Mouse (Mus musculus): ENCODE data around the gene Ms4a8a. TPM values are rescaled to one million over a fixed set of nuclear protein-coding genes. Genes with fewer than 3 reads are reported as not detected.
A peak's percentile ranks its signal among the peaks of the same experiment; 100 is the strongest.
"Not testable (repeated sequence)": the region's sequence is repeated elsewhere in the genome, so short reads cannot be mapped to it uniquely, and the experiment has no call there.

Ms4a8a gene
- polyA plus RNA-seq (2015; fragmentation: Nextera tagmentation; extraction: Ambion mirVana): not detected in 2 replicates

GRCm38 (mm10) chr19:11080934-11081333 is at the start of gene Ms4a8a:
Gene Ms4a8a, minus strand, starts transcription at chr19:11081102.
- Histone ChIP-seq H3K9me3 (no peaks in the 10 kb centered on the region), H3K27ac (no peak within 1 kb of the TSS), H3K4me3 (no peak within 1 kb of the TSS), H3K27me3 (no peaks in the 10 kb centered on the region), H3K4me1 (no peaks in the 10 kb centered on the region), H3K4me2 (no peak within 1 kb of the TSS), H3K36me3 (no peaks in the 10 kb centered on the region), H3K9ac (no peak within 1 kb of the TSS)
- 81% methylated on average over 4 of the region's 4 CpGs for WGBS
- no peak for ATAC-seq (ENCODE audit: insufficient number of reproducible peaks, low FRiP score, low TSS enrichment, low read depth)

- 95% methylated on average over 1 of the region's 1 CpGs for WGBS
- Histone ChIP-seq H3K4me2 (no peak overlapping the region), H3K9ac (no peak overlapping the region), H3K27ac (no peak overlapping the region), H3K9me3 (no peaks in the 10 kb centered on the region), H3K36me3 (no peaks in the 10 kb centered on the region), H3K27me3 (0 out of 2 replicates have a peak, but pooled peaks cover 3% of the 10 kb centered on the region), H3K4me3 (no peak overlapping the region), H3K4me1 (no peaks in the 10 kb centered on the region)
- no peak for ATAC-seq (ENCODE audit: insufficient number of reproducible peaks, low FRiP score, low TSS enrichment, low read depth)
Measured at GRCm38 (mm10) chr19:11129702-11130101, 48.8 kb upstream of the Ms4a8a start.

- WGBS: 2% methylated on average over 18 of the region's 38 CpGs
- not testable (repeated sequence) for H3K27ac ChIP-seq, H3K9ac ChIP-seq, H3K27me3 ChIP-seq, H3K9me3 ChIP-seq, H3K36me3 ChIP-seq, H3K4me1 ChIP-seq
- H3K4me3 ChIP-seq: peak overlapping the region; percentile 41
- ATAC-seq (ENCODE audit: insufficient number of reproducible peaks, low FRiP score, low TSS enrichment, low read depth): peak; percentile 91
- H3K4me2 ChIP-seq: peak overlapping the region; percentile 44
Measured at GRCm38 (mm10) chr19:11121016-11121420, 40.1 kb upstream of the Ms4a8a start.

- Histone ChIP-seq H3K36me3 (no peaks in the 10 kb centered on the region), H3K9me3 (no peaks in the 10 kb centered on the region), H3K9ac (no peak overlapping the region), H3K4me3 (no peak overlapping the region), H3K27me3 (no peaks in the 10 kb centered on the region), H3K4me2 (no peak overlapping the region), H3K27ac (no peak overlapping the region), H3K4me1 (no peaks in the 10 kb centered on the region)
- 83% methylated on average over 2 of the region's 2 CpGs for WGBS
- ATAC-seq (ENCODE audit: insufficient number of reproducible peaks, low FRiP score, low TSS enrichment, low read depth): no peak
Measured at GRCm38 (mm10) chr19:11119338-11119737, 38.4 kb upstream of the Ms4a8a start.

GRCm38 (mm10) chr19:11107746-11108145 is 26.8 kb upstream of the Ms4a8a start:
- no peak overlapping the region for H3K9ac ChIP-seq
- H3K27me3 ChIP-seq: no peaks in the 10 kb centered on the region
- no peaks in the 10 kb centered on the region for H3K9me3 ChIP-seq
- H3K4me1 ChIP-seq: no peaks in the 10 kb centered on the region
- no peak overlapping the region for H3K4me3 ChIP-seq
- WGBS: 63% methylated on average over 3 of the region's 3 CpGs
- no peaks in the 10 kb centered on the region for H3K36me3 ChIP-seq
- ATAC-seq (ENCODE audit: insufficient number of reproducible peaks, low FRiP score, low TSS enrichment, low read depth): no peak
- H3K27ac ChIP-seq: no peak overlapping the region
- no peak overlapping the region for H3K4me2 ChIP-seq

GRCm38 (mm10) chr19:11101880-11102279 is 21.0 kb upstream of the Ms4a8a start:
- H3K4me3 ChIP-seq: no peak overlapping the region
- no peak for ATAC-seq (ENCODE audit: insufficient number of reproducible peaks, low FRiP score, low TSS enrichment, low read depth)
- H3K27me3 ChIP-seq: no peaks in the 10 kb centered on the region
- H3K4me2 ChIP-seq: no peak overlapping the region
- no peaks in the 10 kb centered on the region for H3K4me1 ChIP-seq
- H3K9ac ChIP-seq: no peak overlapping the region
- no peak overlapping the region for H3K27ac ChIP-seq
- H3K36me3 ChIP-seq: no peaks in the 10 kb centered on the region
- 76% methylated on average over 1 of the region's 1 CpGs for WGBS
- H3K9me3 ChIP-seq: no peaks in the 10 kb centered on the region

GRCm38 (mm10) chr19:11098401-11098800 is 17.5 kb upstream of the Ms4a8a start:
- no peaks in the 10 kb centered on the region for H3K9me3 ChIP-seq
- no peak overlapping the region for H3K9ac ChIP-seq
- H3K27ac ChIP-seq: no peak overlapping the region
- ATAC-seq (ENCODE audit: insufficient number of reproducible peaks, low FRiP score, low TSS enrichment, low read depth): no peak
- 73% methylated on average over 3 of the region's 3 CpGs for WGBS
- H3K4me1 ChIP-seq: no peaks in the 10 kb centered on the region
- H3K4me3 ChIP-seq: no peak overlapping the region
- no peak overlapping the region for H3K4me2 ChIP-seq
- no peaks in the 10 kb centered on the region for H3K36me3 ChIP-seq
- H3K27me3 ChIP-seq: 0 out of 2 replicates have a peak, but pooled peaks cover 5% of the 10 kb centered on the region

GRCm38 (mm10) chr19:11092131-11092530 is 11.2 kb upstream of the Ms4a8a start:
- H3K27me3 ChIP-seq; H3K27ac ChIP-seq; H3K4me1 ChIP-seq; H3K9ac ChIP-seq; H3K36me3 ChIP-seq; ATAC-seq (ENCODE audit: insufficient number of reproducible peaks, low FRiP score, low TSS enrichment, low read depth); H3K9me3 ChIP-seq: not testable (repeated sequence)
- Histone ChIP-seq H3K4me3 (peak overlapping the region; percentile 34), H3K4me2 (peak overlapping the region; percentile 51)
- 1% methylated on average over 50 of the region's 50 CpGs for WGBS

GRCm38 (mm10) chr19:11070364-11070763 is 10.5 kb downstream of the Ms4a8a start:
- 57% methylated on average over 3 of the region's 3 CpGs for WGBS

GRCm38 (mm10) chr19:11065202-11065875 is 15.6 kb downstream of the Ms4a8a start:
- Histone ChIP-seq H3K27ac (no peak overlapping the region), H3K36me3 (no peaks in the 10 kb centered on the region), H3K4me1 (no peaks in the 10 kb centered on the region), H3K4me2 (no peak overlapping the region), H3K27me3 (no peaks in the 10 kb centered on the region), H3K4me3 (no peak overlapping the region), H3K9me3 (no peaks in the 10 kb centered on the region; the same call in 1 of the 2 replicates), H3K9ac (no peak overlapping the region)
- 80% methylated on average over 2 of the region's 2 CpGs for WGBS
- ATAC-seq (ENCODE audit: insufficient number of reproducible peaks, low FRiP score, low TSS enrichment, low read depth): no peak

More at GRCm38 (mm10) chr19:11070364-11070763, 10.5 kb downstream of the Ms4a8a start:
- H3K9ac ChIP-seq: no peak overlapping the region
- no peaks in the 10 kb centered on the region for H3K36me3 ChIP-seq
- H3K27ac ChIP-seq: no peak overlapping the region
- no peak for ATAC-seq (ENCODE audit: insufficient number of reproducible peaks, low FRiP score, low TSS enrichment, low read depth)
- H3K4me3 ChIP-seq: no peak overlapping the region
- H3K4me1 ChIP-seq: no peaks in the 10 kb centered on the region
- no peak overlapping the region for H3K4me2 ChIP-seq
- H3K27me3 ChIP-seq: no peaks in the 10 kb centered on the region
- no peaks in the 10 kb centered on the region; the same call in 1 of the 2 replicates for H3K9me3 ChIP-seq

GRCm38 (mm10) chr19:11060900-11061299 is 20.0 kb downstream of the Ms4a8a start:
- Histone ChIP-seq H3K4me3 (no peak overlapping the region), H3K4me2 (no peak overlapping the region), H3K27me3 (no peaks in the 10 kb centered on the region), H3K27ac (no peak overlapping the region), H3K36me3 (no peaks in the 10 kb centered on the region), H3K9ac (no peak overlapping the region), H3K4me1 (no peaks in the 10 kb centered on the region), H3K9me3 (no peaks in the 10 kb centered on the region; the same call in 1 of the 2 replicates)
- WGBS: 88% methylated on average over 1 of the region's 1 CpGs
- ATAC-seq (ENCODE audit: insufficient number of reproducible peaks, low FRiP score, low TSS enrichment, low read depth): no peak

GRCm38 (mm10) chr19:11059967-11060366 is 20.9 kb downstream of the Ms4a8a start:
- no peak overlapping the region for H3K27ac ChIP-seq
- no peak overlapping the region for H3K9ac ChIP-seq
- H3K4me3 ChIP-seq: no peak overlapping the region
- H3K36me3 ChIP-seq: no peaks in the 10 kb centered on the region
- H3K9me3 ChIP-seq: no peaks in the 10 kb centered on the region
- ATAC-seq (ENCODE audit: insufficient number of reproducible peaks, low FRiP score, low TSS enrichment, low read depth): no peak
- H3K4me1 ChIP-seq: no peaks in the 10 kb centered on the region
- H3K4me2 ChIP-seq: no peak overlapping the region
- H3K27me3 ChIP-seq: no peaks in the 10 kb centered on the region

- not testable (repeated sequence) for H3K27me3 ChIP-seq; H3K36me3 ChIP-seq; H3K9ac ChIP-seq; H3K9me3 ChIP-seq; ATAC-seq (ENCODE audit: insufficient number of reproducible peaks, low FRiP score, low TSS enrichment, low read depth); H3K4me2 ChIP-seq; H3K4me1 ChIP-seq; H3K27ac ChIP-seq; H3K4me3 ChIP-seq
- WGBS: 89% methylated on average over 1 of the region's 1 CpGs
Measured at GRCm38 (mm10) chr19:11055700-11056099, 25.2 kb downstream of the Ms4a8a start.

All from limb, embryonic 15.5 days (tissue).